Mouse (Mus musculus) embryonic facial prominence, embryonic 15.5 days (tissue): ENCODE measurements around the gene Syne1. TPM values are rescaled to one million over a fixed set of nuclear protein-coding genes. Genes with fewer than 3 reads are reported as not detected.
A peak's percentile ranks its signal among the peaks of the same experiment; 100 is the strongest.

Experiments used
- ATAC-seq: fragments of 200-750 bp; cut with Nextera tagmentation; 2 replicates; pipeline ENCODE4 v1.8.0; 2017; ENCODE audit warnings: low read depth, moderate TSS enrichment; ENCODE audit not compliant: insufficient number of reproducible peaks, low FRiP score, low TSS enrichment
- H3K27ac ChIP-seq: fragments of 300-500 bp; sonication (generic); replicated peaks from 2 replicates; pipeline ENCODE4 v1.5.1; 2015; ENCODE audit warnings: mild to moderate bottlenecking, inconsistent platforms
- H3K27me3 ChIP-seq: fragments of 300-500 bp; sonication (generic); 2 replicates; pipeline ENCODE4 v1.6.1; 2015; ENCODE audit warnings: inconsistent platforms
- H3K36me3 ChIP-seq: fragments of 300-500 bp; sonication (generic); 2 replicates; pipeline ENCODE4 v1.6.1; 2015; ENCODE audit warnings: mild to moderate bottlenecking, inconsistent platforms
- H3K4me1 ChIP-seq: fragments of 300-500 bp; sonication (generic); 2 replicates; pipeline ENCODE4 v1.6.1; 2015; ENCODE audit warnings: inconsistent platforms
- H3K4me2 ChIP-seq: fragments of 300-500 bp; sonication (generic); replicated peaks from 2 replicates; pipeline ENCODE4 v1.6.1; 2015; ENCODE audit warnings: mild to moderate bottlenecking, inconsistent platforms
- H3K4me3 ChIP-seq: fragments of 300-500 bp; sonication (generic); replicated peaks from 2 replicates; pipeline ENCODE4 v1.5.1; 2015; ENCODE audit warnings: mild to moderate bottlenecking, inconsistent platforms
- H3K9ac ChIP-seq: fragments of 300-500 bp; sonication (generic); 2 replicates; pipeline ENCODE4 v1.6.1; 2015; ENCODE audit warnings: inconsistent platforms
- H3K9me3 ChIP-seq: fragments of 300-500 bp; sonication (generic); replicated peaks from 2 replicates; pipeline ENCODE4 v1.6.1; 2016; ENCODE audit warnings: inconsistent platforms
- WGBS: fragments of 180-500 bp; shearing (Covaris S2); methylation state at CpG from one replicate; pipeline ENCODE4 v1.1.7; 2015; 5-methylcytosine and 5-hydroxymethylcytosine counted together
- polyA plus RNA-seq: library from polyadenylated mRNA; unstranded; fragments of >200 nt; fragmentation: Nextera tagmentation; extraction: Ambion mirVana; gene quantifications from 2 replicates; pipeline ENCODE4 v1.2.1, GENCODE M21; 2015

Syne1 gene
- 8.0 and 10.2 TPM in 2 replicates for polyA plus RNA-seq

DNA sequence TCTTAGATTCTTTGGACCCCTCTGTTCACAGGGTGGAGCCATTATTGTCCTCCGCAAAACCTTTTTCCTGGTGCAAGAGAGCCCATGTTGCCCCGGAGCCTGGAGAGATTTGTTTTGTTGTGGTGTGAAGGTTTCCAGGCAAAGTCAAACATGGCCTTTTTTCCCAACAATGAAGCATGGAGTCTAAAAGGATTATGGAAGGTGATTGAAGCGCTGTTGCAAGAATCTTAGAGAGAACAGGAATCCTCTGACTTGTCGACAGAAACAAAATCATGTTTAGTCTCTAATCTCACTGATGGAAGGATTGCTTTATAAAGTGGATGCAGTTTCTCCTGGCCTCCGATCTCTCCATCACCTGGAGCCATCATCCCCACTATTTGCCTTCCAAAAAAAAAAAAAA lies at the start of gene Syne1:
Gene Syne1 (minus strand): TSS at position 101 of the 400 bp plus-strand sequence.
- Histone ChIP-seq H3K4me2 (peak within 1 kb of the TSS; percentile 77), H3K27ac (no peak within 1 kb of the TSS), H3K9me3 (no peaks in the 10 kb centered on the region), H3K4me3 (peak within 1 kb of the TSS; percentile 46), H3K36me3 (no peaks in the 10 kb centered on the region), H3K4me1 (peaks cover 11% of the 10 kb centered on the region; the same call in 1 of the 2 replicates), H3K9ac (peak within 1 kb of the TSS; percentile 4; the same call in 1 of the 2 replicates), H3K27me3 (no peaks in the 10 kb centered on the region; the same call in 1 of the 2 replicates)
- ATAC-seq, result no peak
- 70% methylated on average over 5 of the region's 5 CpGs for WGBS

DNA sequence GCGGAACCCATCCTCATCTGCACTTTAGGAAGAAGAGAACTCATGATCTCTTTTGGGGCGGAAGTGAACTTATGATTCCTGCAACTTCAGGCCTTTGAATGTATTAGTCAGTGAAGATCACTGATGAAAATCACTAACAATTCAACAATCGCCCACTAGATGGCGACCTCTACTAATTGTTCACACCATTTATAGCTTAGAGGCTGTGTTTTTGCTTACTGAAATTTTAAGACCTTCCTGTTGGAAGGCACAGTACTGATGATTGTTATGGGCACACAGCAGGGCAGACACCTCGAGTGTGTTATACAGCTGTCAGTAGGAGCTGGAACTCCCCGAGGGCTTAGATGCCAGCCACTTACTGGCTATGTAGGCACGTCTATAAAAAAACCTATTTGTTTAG lies 48.8 kb upstream of the Syne1 start:
- 19% methylated on average over 7 of the region's 7 CpGs for WGBS
- Histone ChIP-seq H3K36me3 (no peaks in the 10 kb centered on the region), H3K4me3 (no peak overlapping the region), H3K4me1 (no peaks in the 10 kb centered on the region), H3K9ac (no peak overlapping the region), H3K27ac (no peak overlapping the region), H3K4me2 (no peak overlapping the region), H3K9me3 (no peaks in the 10 kb centered on the region), H3K27me3 (no peaks in the 10 kb centered on the region)
- no peak for ATAC-seq

DNA sequence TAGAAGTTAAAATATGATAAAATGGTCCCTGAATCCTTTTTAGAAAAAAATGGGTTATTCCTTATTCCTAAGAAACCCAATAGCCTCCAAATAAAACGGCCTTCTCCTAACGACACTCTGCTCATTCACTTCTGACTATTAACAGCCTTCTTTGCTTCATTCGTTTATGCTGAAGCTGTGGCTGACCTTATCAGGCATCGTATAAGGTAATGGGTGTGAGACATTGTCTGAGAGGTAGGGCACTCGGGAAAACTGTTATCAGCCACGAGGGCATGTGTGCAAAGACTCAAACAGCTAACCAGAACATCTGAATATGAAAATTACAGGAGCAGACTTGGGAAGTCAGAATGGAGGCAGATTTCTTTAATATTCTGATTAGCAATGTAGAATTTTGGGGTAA lies 45.3 kb upstream of the Syne1 start:
- no peaks in the 10 kb centered on the region for H3K4me1 ChIP-seq
- WGBS, result 72% methylated on average over 6 of the region's 6 CpGs
- H3K9me3 ChIP-seq, result no peaks in the 10 kb centered on the region
- no peaks in the 10 kb centered on the region for H3K36me3 ChIP-seq
- H3K27ac ChIP-seq, result no peak overlapping the region
- H3K4me3 ChIP-seq, result no peak overlapping the region
- ATAC-seq, result no peak
- H3K27me3 ChIP-seq, result no peaks in the 10 kb centered on the region
- no peak overlapping the region for H3K4me2 ChIP-seq
- H3K9ac ChIP-seq, result no peak overlapping the region

DNA sequence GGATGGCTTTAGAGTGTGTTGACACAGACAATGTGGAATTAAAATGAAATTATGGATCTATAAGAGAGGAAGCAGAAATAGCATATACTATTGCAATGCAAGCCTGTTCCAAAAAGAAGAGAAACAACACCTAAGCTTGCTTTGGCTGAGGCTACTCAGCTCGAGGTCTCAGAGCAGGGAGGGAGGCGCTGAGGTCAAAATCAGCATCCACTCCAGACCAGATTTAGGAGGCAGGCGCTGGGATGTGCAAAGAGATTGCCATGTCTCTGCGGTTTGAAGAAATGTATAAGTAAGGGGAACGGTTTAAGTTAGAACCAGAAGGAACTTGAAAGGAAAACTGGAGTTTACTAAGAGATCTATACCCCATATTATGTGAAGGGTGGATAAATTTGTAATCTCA lies 43.2 kb upstream of the Syne1 start:
- ATAC-seq, result no peak
- no peaks in the 10 kb centered on the region for H3K27me3 ChIP-seq
- no peaks in the 10 kb centered on the region for H3K4me1 ChIP-seq
- H3K4me2 ChIP-seq, result no peak overlapping the region
- H3K36me3 ChIP-seq, result no peaks in the 10 kb centered on the region
- H3K9ac ChIP-seq, result no peak overlapping the region
- H3K27ac ChIP-seq, result no peak overlapping the region
- H3K4me3 ChIP-seq, result no peak overlapping the region
- WGBS, result 75% methylated on average over 5 of the region's 5 CpGs
- no peaks in the 10 kb centered on the region for H3K9me3 ChIP-seq

DNA sequence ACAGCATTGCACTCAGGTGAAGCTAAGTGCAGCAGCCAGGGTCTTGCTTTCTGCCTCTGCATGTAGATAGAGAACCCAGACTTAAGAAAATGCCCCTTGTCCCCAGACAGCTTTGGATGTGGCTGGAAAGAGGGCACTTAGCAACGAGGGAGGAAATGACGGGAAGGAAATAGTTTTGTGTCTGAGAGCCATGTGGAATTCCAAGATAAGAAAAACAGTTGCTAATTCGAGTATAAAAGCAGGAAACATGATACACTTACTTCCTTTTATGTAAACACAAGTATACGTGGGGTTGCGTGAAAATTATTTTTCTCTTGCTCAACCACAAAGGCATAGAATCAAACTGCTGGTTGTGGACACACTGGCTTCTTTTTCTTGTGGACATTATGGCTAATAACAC lies 42.2 kb upstream of the Syne1 start, which contains the start of gene Myct1:
Gene Myct1 (plus strand): TSS at position 312 of the 400 bp plus-strand sequence.
- 20% methylated on average over 5 of the region's 5 CpGs for WGBS
- Histone ChIP-seq H3K4me1 (no peaks in the 10 kb centered on the region), H3K27me3 (no peaks in the 10 kb centered on the region), H3K9me3 (no peaks in the 10 kb centered on the region), H3K4me2 (no peak within 1 kb of the TSS), H3K36me3 (no peaks in the 10 kb centered on the region), H3K27ac (no peak within 1 kb of the TSS), H3K9ac (no peak within 1 kb of the TSS), H3K4me3 (no peak within 1 kb of the TSS)
- no peak for ATAC-seq

DNA sequence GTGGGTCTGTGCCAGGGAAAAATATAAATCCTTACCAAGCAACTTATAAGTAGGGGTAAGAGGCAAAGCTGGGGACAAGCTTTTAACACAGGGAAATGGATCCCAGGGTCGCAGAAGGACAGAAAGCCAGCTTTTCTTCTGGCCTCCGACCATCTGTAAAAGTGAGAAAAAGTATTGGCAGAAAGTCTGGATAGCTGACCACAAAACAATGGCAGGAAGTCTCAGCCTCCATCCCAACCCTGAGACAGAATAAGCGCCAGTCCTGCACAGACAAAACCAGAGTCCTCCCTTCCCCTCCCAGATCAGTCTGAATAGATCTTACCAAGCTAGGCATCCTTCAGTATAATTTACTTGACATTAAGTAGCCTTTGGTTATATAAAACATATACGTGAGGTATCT lies 40.7 kb upstream of the Syne1 start:
- Histone ChIP-seq H3K9ac (no peak overlapping the region), H3K27me3 (no peaks in the 10 kb centered on the region), H3K36me3 (no peaks in the 10 kb centered on the region), H3K4me2 (no peak overlapping the region), H3K9me3 (no peaks in the 10 kb centered on the region), H3K4me3 (no peak overlapping the region), H3K4me1 (no peaks in the 10 kb centered on the region), H3K27ac (no peak overlapping the region)
- ATAC-seq, result no peak
- WGBS, result 78% methylated on average over 4 of the region's 4 CpGs

DNA sequence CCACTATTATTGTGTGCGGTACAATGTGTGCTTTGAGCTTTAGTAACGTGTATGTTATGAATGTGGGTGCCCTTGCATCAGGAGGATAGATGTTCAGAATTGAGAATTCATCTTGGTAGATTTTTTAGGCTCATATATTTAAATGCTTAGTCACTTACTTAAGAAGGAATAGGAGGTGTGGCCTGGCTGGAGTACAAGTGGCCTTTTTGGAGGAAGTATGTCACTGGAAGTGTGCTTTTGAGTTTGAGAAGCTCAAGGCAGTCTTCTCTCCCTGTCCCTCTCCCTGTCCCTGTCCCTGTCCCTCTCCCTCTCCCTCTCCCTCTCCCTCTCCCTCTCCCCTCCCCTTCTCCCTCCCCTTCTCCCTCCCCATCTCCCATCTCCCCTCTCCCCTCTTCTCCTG lies 39.8 kb upstream of the Syne1 start:
- 88% methylated on average over 2 of the region's 2 CpGs for WGBS

DNA sequence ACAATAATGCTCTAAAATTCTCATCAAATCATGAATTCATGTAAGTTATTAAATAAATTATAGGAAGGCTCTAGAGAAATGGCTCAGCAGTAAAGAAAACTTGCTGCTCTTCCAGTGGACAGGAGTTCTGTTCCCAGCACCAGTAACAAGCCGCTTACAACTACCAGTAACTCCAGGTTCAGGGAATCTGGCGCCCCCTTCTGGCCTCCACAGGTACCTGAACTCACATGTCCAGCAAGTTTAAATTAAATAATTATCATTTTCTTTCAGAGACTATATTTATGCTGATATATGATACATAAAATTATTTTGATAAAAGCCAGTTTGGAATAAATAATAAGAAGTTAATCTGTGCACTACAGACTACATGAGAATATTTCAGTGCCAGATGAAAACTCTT lies 22.0 kb upstream of the Syne1 start:
- no peak overlapping the region for H3K27ac ChIP-seq
- H3K4me1 ChIP-seq, result no peaks in the 10 kb centered on the region
- no peak overlapping the region for H3K4me3 ChIP-seq
- no peak overlapping the region for H3K4me2 ChIP-seq
- no peaks in the 10 kb centered on the region for H3K36me3 ChIP-seq
- H3K9ac ChIP-seq, result no peak overlapping the region
- WGBS, result 58% methylated on average over 2 of the region's 2 CpGs
- no peaks in the 10 kb centered on the region for H3K27me3 ChIP-seq
- no peaks in the 10 kb centered on the region for H3K9me3 ChIP-seq
- no peak for ATAC-seq

More for the DNA sequence above, 39.8 kb upstream of the Syne1 start:
- no peak overlapping the region for H3K27ac ChIP-seq
- no peaks in the 10 kb centered on the region for H3K27me3 ChIP-seq
- H3K4me2 ChIP-seq, result no peak overlapping the region
- no peaks in the 10 kb centered on the region for H3K9me3 ChIP-seq
- H3K36me3 ChIP-seq, result no peaks in the 10 kb centered on the region
- no peak overlapping the region for H3K4me3 ChIP-seq
- no peak overlapping the region for H3K9ac ChIP-seq
- H3K4me1 ChIP-seq, result no peaks in the 10 kb centered on the region
- no peak for ATAC-seq

DNA sequence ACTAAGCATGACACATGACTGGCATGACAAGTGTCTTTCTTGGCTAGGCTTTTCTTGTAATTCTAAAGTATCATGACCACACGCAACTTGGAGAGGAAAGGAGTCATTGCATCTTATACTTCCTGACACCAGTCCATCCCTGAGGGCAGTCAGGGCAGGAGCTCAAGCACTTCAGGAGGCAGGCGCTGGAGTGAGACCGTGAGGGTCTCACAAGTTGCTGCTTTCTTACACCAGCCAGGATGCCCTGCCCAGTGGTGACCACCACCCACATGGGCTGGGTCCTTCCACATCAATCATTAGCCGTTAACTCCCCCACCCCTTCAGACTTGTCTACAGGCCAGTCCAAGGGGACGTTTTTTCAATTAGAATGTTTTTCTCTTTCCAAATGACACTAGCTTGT lies 20.1 kb upstream of the Syne1 start:
- no peak for ATAC-seq
- no peak overlapping the region for H3K9ac ChIP-seq

DNA sequence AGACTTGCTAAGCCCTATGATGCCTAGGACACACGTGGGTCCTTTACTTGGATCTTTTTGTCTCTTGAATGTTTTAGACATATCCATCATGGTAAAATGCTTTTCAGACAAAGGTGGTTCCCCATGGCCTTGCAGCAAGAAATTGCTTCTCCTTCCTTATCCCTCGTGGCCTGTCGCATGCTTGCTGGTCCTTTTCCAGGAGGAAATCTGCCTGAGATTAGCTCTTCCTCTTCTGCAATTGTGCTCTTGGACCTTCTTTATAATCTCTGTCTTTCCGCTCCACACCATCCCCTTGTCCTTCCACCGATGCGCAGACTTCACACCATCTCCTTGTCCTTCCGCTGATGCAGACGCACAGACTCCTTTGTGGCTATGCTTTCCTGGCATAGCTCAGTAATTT lies 18.8 kb upstream of the Syne1 start:
- Histone ChIP-seq H3K4me1 (no peaks in the 10 kb centered on the region), H3K36me3 (no peaks in the 10 kb centered on the region), H3K4me2 (no peak overlapping the region), H3K27ac (no peak overlapping the region), H3K9ac (no peak overlapping the region), H3K4me3 (no peak overlapping the region), H3K27me3 (no peaks in the 10 kb centered on the region), H3K9me3 (no peaks in the 10 kb centered on the region)
- ATAC-seq, result no peak
- WGBS, result 79% methylated on average over 8 of the region's 8 CpGs

More for the DNA sequence above, 20.1 kb upstream of the Syne1 start:
- Histone ChIP-seq H3K9me3 (no peaks in the 10 kb centered on the region), H3K27ac (no peak overlapping the region), H3K4me1 (no peaks in the 10 kb centered on the region), H3K27me3 (no peaks in the 10 kb centered on the region), H3K4me2 (no peak overlapping the region), H3K4me3 (no peak overlapping the region), H3K36me3 (no peaks in the 10 kb centered on the region)
- WGBS, result 70% methylated on average over 5 of the region's 5 CpGs

DNA sequence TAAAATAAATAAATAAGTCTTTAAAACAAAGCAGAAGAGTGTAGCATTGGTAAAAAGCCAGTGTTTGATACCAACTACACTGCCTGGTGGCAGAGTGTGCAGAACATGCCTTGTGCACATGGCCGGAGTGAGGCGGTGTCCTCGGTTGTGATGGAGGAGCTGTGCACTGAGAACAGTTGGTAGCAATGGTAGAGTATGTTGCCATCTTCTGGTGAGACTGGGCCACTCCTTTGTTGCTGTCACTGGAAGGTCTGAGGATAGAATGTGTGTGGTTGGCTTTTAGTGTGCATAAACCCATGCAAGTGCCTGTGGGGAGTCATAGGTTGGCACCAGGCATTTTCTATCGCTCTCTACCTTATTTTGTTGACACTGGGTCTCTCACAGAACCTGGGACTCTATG lies 17.7 kb upstream of the Syne1 start:
- H3K27me3 ChIP-seq, result no peaks in the 10 kb centered on the region
- no peak overlapping the region for H3K4me3 ChIP-seq
- no peak overlapping the region for H3K9ac ChIP-seq
- no peaks in the 10 kb centered on the region for H3K4me1 ChIP-seq
- H3K36me3 ChIP-seq, result no peaks in the 10 kb centered on the region
- 90% methylated on average over 4 of the region's 4 CpGs for WGBS
- ATAC-seq, result peak; percentile 24; the same call in 1 of the 2 replicates
- no peaks in the 10 kb centered on the region for H3K9me3 ChIP-seq
- H3K27ac ChIP-seq, result no peak overlapping the region
- no peak overlapping the region for H3K4me2 ChIP-seq

DNA sequence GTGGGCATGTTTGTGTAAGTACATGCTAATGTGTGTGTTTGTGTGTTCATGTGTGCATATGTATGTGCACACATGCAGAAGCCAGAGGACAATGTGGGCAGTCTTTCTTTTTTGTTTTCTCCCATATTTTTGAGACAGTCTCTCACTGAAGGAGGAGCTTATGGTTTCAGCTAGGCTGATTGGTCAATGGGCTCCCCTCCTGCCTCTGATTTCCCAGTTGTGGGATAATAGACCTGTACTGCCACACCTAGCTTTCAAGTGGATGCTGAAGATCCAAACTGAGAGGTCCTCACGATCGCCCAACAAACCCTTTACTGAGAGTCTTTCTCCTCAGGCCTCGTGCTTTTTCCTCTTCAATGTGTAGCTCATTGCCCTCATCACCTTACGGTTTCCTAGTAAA lies 10.4 kb upstream of the Syne1 start:
- Histone ChIP-seq H3K36me3 (no peaks in the 10 kb centered on the region), H3K27me3 (no peaks in the 10 kb centered on the region), H3K9ac (no peak overlapping the region), H3K4me1 (no peaks in the 10 kb centered on the region), H3K9me3 (no peaks in the 10 kb centered on the region), H3K4me3 (no peak overlapping the region), H3K27ac (no peak overlapping the region), H3K4me2 (no peak overlapping the region)
- WGBS, result 81% methylated on average over 4 of the region's 4 CpGs
- ATAC-seq, result no peak
